Mouse (Mus musculus) retina, embryonic 14.5 days (tissue): ENCODE data around the gene Arid1b.

Experiments
- DNase-seq: peaks from one replicate; pipeline ENCODE4 v3.0.0-alpha.2; 2015; ENCODE audit warnings: low spot score

Arid1b gene

GRCm38 (mm10) chr17:5190367-5190766, 196.2 kb downstream of the Arid1b start:
- DNase-seq: no peak

- DNase-seq: no peak
Observed at GRCm38 (mm10) chr17:5194157-5194916, 200.2 kb downstream of the Arid1b start.

GRCm38 (mm10) chr17:5195397-5195796, 201.3 kb downstream of the Arid1b start:
- DNase-seq: no peak

- no peak for DNase-seq
Observed at GRCm38 (mm10) chr17:5196005-5196404, 201.9 kb downstream of the Arid1b start.

- DNase-seq: no peak
Observed at GRCm38 (mm10) chr17:5196508-5196907, 202.4 kb downstream of the Arid1b start.

- DNase-seq: no peak
Observed at GRCm38 (mm10) chr17:5197083-5197482, 203.0 kb downstream of the Arid1b start.

- DNase-seq: no peak
Observed at GRCm38 (mm10) chr17:5197765-5198164, 203.6 kb downstream of the Arid1b start.

GRCm38 (mm10) chr17:5198252-5198651, 204.1 kb downstream of the Arid1b start:
- no peak for DNase-seq

GRCm38 (mm10) chr17:5198811-5199210, 204.7 kb downstream of the Arid1b start:
- DNase-seq: no peak

- DNase-seq: no peak
Observed at GRCm38 (mm10) chr17:5200638-5201037, 206.5 kb downstream of the Arid1b start.

- DNase-seq: peak; percentile 81
Observed at GRCm38 (mm10) chr17:5201859-5202598, 207.9 kb downstream of the Arid1b start.

- DNase-seq: no peak
Observed at GRCm38 (mm10) chr17:5202756-5203155, 208.6 kb downstream of the Arid1b start.

- no peak for DNase-seq
Observed at GRCm38 (mm10) chr17:5203346-5204102, 209.4 kb downstream of the Arid1b start.

- DNase-seq: no peak
Observed at GRCm38 (mm10) chr17:5204103-5204665, 210.1 kb downstream of the Arid1b start.

- no peak for DNase-seq
Observed at GRCm38 (mm10) chr17:5205163-5205581, 211.0 kb downstream of the Arid1b start.

GRCm38 (mm10) chr17:5206731-5207130, 212.6 kb downstream of the Arid1b start:
- DNase-seq: peak; percentile 66

GRCm38 (mm10) chr17:5207881-5208280, 213.7 kb downstream of the Arid1b start:
- DNase-seq: no peak

- peak; percentile 61 for DNase-seq
Observed at GRCm38 (mm10) chr17:5208362-5208761, 214.2 kb downstream of the Arid1b start.

GRCm38 (mm10) chr17:5209076-5209475, 214.9 kb downstream of the Arid1b start:
- DNase-seq: no peak

GRCm38 (mm10) chr17:5210101-5210727, 216.1 kb downstream of the Arid1b start:
- DNase-seq: no peak

GRCm38 (mm10) chr17:5210891-5211290, 216.8 kb downstream of the Arid1b start:
- DNase-seq: no peak

- DNase-seq: peak; percentile 51
Observed at GRCm38 (mm10) chr17:5212166-5212565, 218.0 kb downstream of the Arid1b start.
